Mouse (Mus musculus) Patski (cell line): Measurements from ENCODE around the gene Gm21962. TPM values are rescaled to one million over a fixed set of nuclear protein-coding genes. Genes with fewer than 3 reads are reported as not detected.
"Not testable (repeated sequence)": the region's sequence is repeated elsewhere in the genome, so short reads cannot be mapped to it uniquely, and the experiment has no call there.

Experiments
- ATAC-seq: fragments of 100-300 bp; one replicate; pipeline ENCODE4 v1.8.0; 2021
- CTCF ChIA-PET: fragments of 350-600 bp; sonication (Branson Sonifier 250); formaldehyde crosslinking; loops from one replicate; lab custom pipeline; 2022; ENCODE audit warnings: inconsistent platforms; lab: Charles Lee
- POLR2A ChIA-PET: fragments of 350-600 bp; sonication (Branson Sonifier 250); formaldehyde crosslinking; loops from one replicate; lab custom pipeline; 2022; ENCODE audit warnings: antibody characterized with exemption, inconsistent platforms; lab: Charles Lee
- DNase-seq: peaks from one replicate; pipeline ENCODE4 v3.0.0-alpha.2; 2011; ENCODE audit warnings: low read depth, low spot score
- H3K27me3 ChIP-seq: fragments of 371-371 bp; one replicate; pipeline ENCODE4 v1.5.1; 2021
- CTCF ChIP-seq: fragments of 100-300 bp; IDR thresholded peaks from one replicate; pipeline ENCODE4 v1.5.1; 2021
- in situ Hi-C: fragments of 300-500 bp; cut with MboI; formaldehyde crosslinking; loops from 3 replicates; pipeline ENCODE4 v1.11.1; 2018; ENCODE audit warnings: low pct_unique_long_range_greater_than_20kb, mixed read lengths
- polyA plus RNA-seq: library from polyadenylated mRNA; unstranded; gene quantifications from one replicate; pipeline ENCODE4 v1.2.3, GENCODE M21; 2021

The Gm21962 gene
- not detected for polyA plus RNA-seq

- DNase-seq, H3K27me3 ChIP-seq, POLR2A ChIA-PET, in situ Hi-C loops, CTCF ChIA-PET, ATAC-seq: not testable (repeated sequence)
These were observed at the start of gene Gm21962 for GRCm38 (mm10) chr3:137671224-137671623. Gene Gm21962, plus strand, starts transcription at chr3:137671524.

- POLR2A ChIA-PET: no interaction called here
- in situ Hi-C loops: no loop called here
- DNase-seq (no peak), ATAC-seq (no peak)
- TF ChIP-seq CTCF: no peak
- CTCF ChIA-PET: interaction anchor here (1.3 kb wide), 2 partner anchors 10 to 58 kb away, joined by 4 read pairs; no protein-coding TSS in a partner anchor
- H3K27me3 ChIP-seq: no peaks in the 10 kb centered on the region
These were observed 49.2 kb upstream of the Gm21962 start for GRCm38 (mm10) chr3:137622091-137622490.

- no peak for ATAC-seq
- DNase-seq: no peak
- CTCF ChIA-PET: interaction anchor here (1.3 to 3.7 kb wide), 3 partner anchors 9 to 59 kb away, joined by 4 to 18 read pairs (median 4); no protein-coding TSS in a partner anchor
- POLR2A ChIA-PET: no interaction called here
- in situ Hi-C loops: no loop called here
- no peak for TF ChIP-seq CTCF
- no peaks in the 10 kb centered on the region for H3K27me3 ChIP-seq
These were observed 48.3 kb upstream of the Gm21962 start for GRCm38 (mm10) chr3:137622895-137623580.

GRCm38 (mm10) chr3:137623581-137624362 is 47.6 kb upstream of the Gm21962 start:
- in situ Hi-C loops: no loop called here
- no peaks in the 10 kb centered on the region for H3K27me3 ChIP-seq
- TF ChIP-seq CTCF: no peak
- ChIA-PET POLR2A (no interaction called here), CTCF (interaction anchor here (3.7 kb wide), 1 partner anchor 10 kb away, joined by 18 read pairs; no protein-coding TSS in a partner anchor)
- ATAC-seq (peak; percentile 84), DNase-seq (no peak)

GRCm38 (mm10) chr3:137625054-137625453 is 46.3 kb upstream of the Gm21962 start:
- no peaks in the 10 kb centered on the region for H3K27me3 ChIP-seq
- no peak for TF ChIP-seq CTCF
- POLR2A ChIA-PET: no interaction called here
- ATAC-seq (no peak), DNase-seq (no peak)
- CTCF ChIA-PET: interaction anchor here (1.4 to 3.7 kb wide), 3 partner anchors 11 to 31 kb away, joined by 3 to 18 read pairs (median 4); no protein-coding TSS in a partner anchor
- in situ Hi-C loops: no loop called here

- peak; percentile 80 for DNase-seq
- CTCF ChIA-PET: interaction anchor here (1.3 kb wide), 1 partner anchor 14 kb away, joined by 3 read pairs; no protein-coding TSS in a partner anchor
- TF ChIP-seq CTCF: no peak
- POLR2A ChIA-PET: interaction anchor here (0.7 kb wide), 1 partner anchor 89 kb away, joined by 3 read pairs; no protein-coding TSS in a partner anchor
- in situ Hi-C loops: no loop called here
- ATAC-seq: peak; percentile 76
- H3K27me3 ChIP-seq: no peaks in the 10 kb centered on the region
These were observed 37.6 kb upstream of the Gm21962 start for GRCm38 (mm10) chr3:137633726-137634125.

GRCm38 (mm10) chr3:137636571-137636970 is 34.8 kb upstream of the Gm21962 start:
- TF ChIP-seq CTCF: no peak
- DNase-seq (no peak), ATAC-seq (no peak)
- ChIA-PET POLR2A (no interaction called here), CTCF (interaction anchor here (1.5 kb wide), 1 partner anchor 14 kb away, joined by 5 read pairs; no protein-coding TSS in a partner anchor)
- H3K27me3 ChIP-seq: no peaks in the 10 kb centered on the region
- in situ Hi-C loops: no loop called here

GRCm38 (mm10) chr3:137641238-137641637 is 30.1 kb upstream of the Gm21962 start:
- ChIA-PET CTCF (interaction anchor here (1.1 to 1.2 kb wide), 2 partner anchors 10 to 12 kb away, joined by 3 to 4 read pairs; no protein-coding TSS in a partner anchor), POLR2A (no interaction called here)
- ATAC-seq (no peak), DNase-seq (no peak)
- TF ChIP-seq CTCF: no peak
- in situ Hi-C loops: no loop called here
- H3K27me3 ChIP-seq: no peaks in the 10 kb centered on the region

GRCm38 (mm10) chr3:137642137-137642536 is 29.2 kb upstream of the Gm21962 start:
- no peak for TF ChIP-seq CTCF
- ChIA-PET CTCF (no interaction called here), POLR2A (no interaction called here)
- no peaks in the 10 kb centered on the region for H3K27me3 ChIP-seq
- ATAC-seq (no peak), DNase-seq (no peak)
- in situ Hi-C loops: no loop called here

- in situ Hi-C loops: no loop called here
- DNase-seq (no peak), ATAC-seq (no peak)
- ChIA-PET CTCF (no interaction called here), POLR2A (interaction anchor here (0.7 kb wide), 2 partner anchors 16 to 97 kb away, joined by 3 to 8 read pairs; no protein-coding TSS in a partner anchor)
- no peaks in the 10 kb centered on the region for H3K27me3 ChIP-seq
- no peak for TF ChIP-seq CTCF
These were observed 28.8 kb upstream of the Gm21962 start for GRCm38 (mm10) chr3:137642568-137642967.
